Mouse (Mus musculus): ENCODE measurements around the gene Gdpd4.

Gdpd4 gene

DNA sequence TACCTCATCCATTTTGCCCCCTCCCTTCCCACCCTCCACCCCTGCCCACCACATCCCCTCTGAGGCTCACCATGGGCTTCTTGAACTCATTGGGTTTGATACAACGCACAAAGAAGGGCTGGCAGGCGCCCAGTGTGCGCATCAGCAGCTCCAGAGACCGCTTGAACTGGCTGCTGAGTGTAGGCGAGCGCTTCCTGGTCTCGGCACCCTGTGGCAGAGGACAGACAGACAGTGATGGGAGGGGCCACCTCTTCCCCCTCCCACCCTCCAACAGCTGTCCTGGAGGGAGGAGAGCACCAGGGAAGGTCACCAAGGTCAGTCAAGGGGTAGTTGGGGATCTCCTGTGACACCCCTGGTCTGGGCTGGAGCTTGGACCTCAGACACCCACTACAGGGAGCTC, 165.6 kb downstream of the Gdpd4 start:
- DNase-seq (ENCODE audit: low spot score), result no peak

DNA sequence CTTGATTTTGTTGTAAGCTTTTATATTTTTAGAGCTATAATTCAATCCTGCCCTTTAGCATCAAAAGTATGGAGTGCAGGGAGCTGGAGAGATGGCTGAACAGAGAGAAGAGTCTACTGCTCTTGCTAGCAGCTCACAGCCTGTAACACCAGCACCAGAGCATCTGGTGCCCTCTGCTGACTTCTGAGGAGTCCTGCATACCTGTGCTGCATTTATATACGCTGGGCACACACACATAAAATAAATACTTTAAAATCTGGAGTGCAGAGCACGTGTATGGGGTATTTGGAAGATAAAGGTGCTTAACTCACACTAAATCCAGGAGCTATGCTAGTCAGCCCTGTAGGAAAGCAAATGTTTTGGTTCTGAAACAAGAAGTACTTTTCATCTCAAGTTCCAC, 166.6 kb downstream of the Gdpd4 start:
- no peak for DNase-seq (ENCODE audit: low spot score)

DNA sequence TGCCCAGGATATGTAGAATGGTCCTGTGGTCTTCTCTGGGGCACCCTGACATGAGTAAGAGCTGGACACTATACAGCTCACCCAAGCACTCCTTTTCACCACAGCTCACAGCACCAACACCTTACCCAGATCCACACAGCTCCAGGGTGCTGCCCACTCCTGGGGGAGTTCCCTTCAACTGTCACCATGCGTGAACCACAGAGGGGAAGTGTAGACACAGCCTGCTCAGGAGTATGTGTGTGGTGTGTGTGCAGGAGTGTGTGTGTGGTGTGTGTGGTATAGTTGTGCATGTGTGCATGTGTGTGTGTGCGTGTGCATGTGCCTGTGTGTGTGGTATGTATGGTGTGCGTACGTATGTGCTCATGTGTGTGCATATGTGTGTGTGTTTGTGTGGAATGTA, 176.1 kb downstream of the Gdpd4 start:
- no peak for DNase-seq (ENCODE audit: low spot score)

- no peak for DNase-seq (ENCODE audit: low spot score)
These were observed 177.8 kb downstream of the Gdpd4 start for GRCm38 (mm10) chr7:98097557-98097956.
